ENCODE assay signal across 14 mouse cellular contexts in genomic region chr4:106101904-106102303, GRCm38 (mm10).
A peak's percentile ranks its signal among the peaks of the same experiment; 100 is the strongest.
DNase-seq lines count a peak whose midpoint lies in the region; ATAC-seq and TF ChIP-seq lines count a peak whose summit lies in the region.
"Had no signal": no experiment of that assay in that cellular context is flagged by ENCODE, and none has a peak within 500 bp of the region (broad histone marks: within the 10 kb centered on the region; RNA-seq: fewer than 3 reads in every experiment).

No protein-coding gene starts in this region.

- DNase-seq in cerebellum, postnatal 10 days: peak; percentile 23 to 39
- no peak for DNase-seq in cerebellum, postnatal 25 days
- peak; percentile 39 for DNase-seq in lung, embryonic 14.5 days
- DNase-seq in lung, postnatal 4 days: no peak
- no peak for DNase-seq in limb, embryonic 11.5 days (ENCODE audit: low spot score)
- peak; percentile 12 for DNase-seq in retina, embryonic 14.5 days (ENCODE audit: low spot score)
- no peak for DNase-seq in adrenal gland, adult 8-10 months
- no peak for DNase-seq in thymus, postnatal 4 days
- DNase-seq: cerebellum, adult 2 months; spleen, adult 18-20 months; thymus, postnatal 25 days had no signal

- H3K27me3 ChIP-seq in lung, embryonic 14.5 days (ENCODE audit: insufficient read depth, low read length): no peaks in the 10 kb centered on the region
- no peaks in the 10 kb centered on the region for H3K27me3 ChIP-seq in limb, embryonic 11.5 days (ENCODE audit: control insufficient read depth, insufficient read depth, low read length)

- H3K27ac ChIP-seq in lung, embryonic 14.5 days (ENCODE audit: low read depth): no peak overlapping the region
- H3K27ac ChIP-seq in limb, embryonic 11.5 days (replicated peaks; ENCODE audit: low read depth, low read length): peak overlapping the region; percentile 93
- H3K27ac ChIP-seq: macrophage had no signal

- H3K4me3 ChIP-seq in lung, embryonic 14.5 days (ENCODE audit: low read depth, low read length): no peak overlapping the region
- no peak overlapping the region for H3K4me3 ChIP-seq in limb, embryonic 11.5 days (ENCODE audit: low read depth, low read length)
- H3K4me3 ChIP-seq: erythroblast, embryonic 14.5 days had no signal

- H3K9me3 ChIP-seq in lung, embryonic 14.5 days (ENCODE audit: low read depth, low read length): no peaks in the 10 kb centered on the region
- no peaks in the 10 kb centered on the region for H3K9me3 ChIP-seq in limb, embryonic 11.5 days (ENCODE audit: control insufficient read depth, low read length)

- H3K4me1 ChIP-seq in lung, embryonic 14.5 days (ENCODE audit: insufficient read depth): peaks cover 10% of the 10 kb centered on the region
- H3K4me1 ChIP-seq in limb, embryonic 11.5 days (ENCODE audit: control insufficient read depth, insufficient read depth, low read length): peaks cover 44% of the 10 kb centered on the region

- H3K9ac ChIP-seq in lung, embryonic 14.5 days: no peak overlapping the region
- no peak overlapping the region for H3K9ac ChIP-seq in limb, embryonic 11.5 days (ENCODE audit: low read length)

- H3K4me2 ChIP-seq in lung, embryonic 14.5 days: no peak overlapping the region
- no peak overlapping the region for H3K4me2 ChIP-seq in limb, embryonic 11.5 days (ENCODE audit: low read depth, severe bottlenecking)

- WGBS in lung, embryonic 14.5 days: 27% methylated on average over 5 of the region's 5 CpGs
- 24% methylated on average over 5 of the region's 5 CpGs for WGBS in limb, embryonic 11.5 days

- TF ChIP-seq CTCF in lung, embryonic 14.5 days (IDR thresholded peaks at IDR 0.05; ENCODE audit: low read depth): no peak

- ATAC-seq in lung, embryonic 14.5 days (ENCODE audit: insufficient read depth): no peak
- no peak for ATAC-seq in limb, embryonic 11.5 days (ENCODE audit: insufficient number of reproducible peaks, low FRiP score, low TSS enrichment, low read depth)

- no peaks in the 10 kb centered on the region for H3K36me3 ChIP-seq in lung, embryonic 14.5 days (ENCODE audit: insufficient read depth)
- H3K36me3 ChIP-seq in limb, embryonic 11.5 days (ENCODE audit: control insufficient read depth, insufficient read depth, low read length): no peaks in the 10 kb centered on the region
- H3K36me3 ChIP-seq: G1E had no signal

Comparison
In these comparisons a context has a peak if more than half of its experiments do, and no peak if none do; other contexts are left out.
1. DNase-seq: peak in cerebellum, postnatal 10 days (2 of 2), lung, embryonic 14.5 days (single experiment) and retina, embryonic 14.5 days (single experiment); none in cerebellum, postnatal 25 days (0 of 2), lung, postnatal 4 days (0 of 2), limb, embryonic 11.5 days (single experiment), adrenal gland, adult 8-10 months (single experiment) and thymus, postnatal 4 days (single experiment).